Mouse (Mus musculus) right cerebral cortex, postnatal 4 days (tissue): ENCODE measurements around the gene Tec.
"Not testable (repeated sequence)": the region's sequence is repeated elsewhere in the genome, so short reads cannot be mapped to it uniquely, and the experiment has no call there.

Experiments
- DNase-seq: peaks from one replicate; pipeline ENCODE4 v3.0.0-alpha.2; 2022

Tec gene

GRCm38 (mm10) chr5:72818513-72819180 lies 49.6 kb downstream of the Tec start:
- DNase-seq = no peak

DNA sequence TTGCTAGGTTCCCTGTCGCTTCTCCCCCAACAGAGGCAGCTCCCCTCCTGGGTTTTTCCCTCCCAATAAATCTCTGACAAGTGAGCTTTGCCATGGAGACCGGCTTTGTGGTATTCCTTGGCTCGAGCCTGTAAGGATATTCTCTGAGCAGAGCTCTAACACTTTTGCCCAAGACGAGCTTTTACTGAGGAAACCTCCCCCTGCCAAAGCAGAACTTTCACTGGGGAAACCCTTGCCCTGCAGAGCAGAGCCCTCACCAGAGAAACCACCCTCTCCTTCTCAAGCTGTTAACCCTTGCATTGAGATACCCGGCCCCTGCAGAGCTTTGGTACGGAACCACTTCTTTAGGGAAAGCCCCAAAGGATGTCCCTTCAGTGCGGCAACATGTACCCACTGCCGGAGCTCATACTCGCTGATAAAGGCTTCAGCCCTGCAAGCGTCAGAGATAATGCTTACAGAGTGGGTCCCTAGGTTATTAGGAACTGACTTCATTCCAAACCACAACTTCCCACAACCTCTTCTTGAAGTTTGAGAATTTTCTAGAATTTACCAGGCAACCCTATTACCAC lies 50.7 kb downstream of the Tec start:
- DNase-seq = no peak

DNA sequence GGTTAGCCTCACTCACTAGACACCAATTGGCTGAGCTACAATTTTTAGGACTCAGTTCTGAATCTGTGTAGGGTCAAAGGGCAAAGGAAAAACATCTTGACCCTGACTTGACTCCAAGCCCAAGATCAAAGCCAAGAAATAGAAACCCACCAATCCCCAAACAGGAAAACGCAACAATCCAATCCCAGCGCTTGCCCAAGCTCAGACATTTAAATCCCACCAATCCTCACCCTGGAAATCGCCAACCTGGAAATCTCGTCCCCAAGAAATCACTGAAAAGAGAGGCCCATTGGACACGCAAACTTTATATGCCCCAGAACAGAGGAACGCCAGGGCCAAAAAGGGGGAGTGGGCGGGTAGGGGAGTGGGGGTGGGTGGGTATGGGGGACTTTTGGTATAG lies 51.3 kb downstream of the Tec start:
- not testable (repeated sequence) for DNase-seq

GRCm38 (mm10) chr5:72816491-72816890 lies 51.8 kb downstream of the Tec start:
- no peak for DNase-seq

- no peak for DNase-seq
Measured at GRCm38 (mm10) chr5:72816046-72816445, 52.2 kb downstream of the Tec start.

DNA sequence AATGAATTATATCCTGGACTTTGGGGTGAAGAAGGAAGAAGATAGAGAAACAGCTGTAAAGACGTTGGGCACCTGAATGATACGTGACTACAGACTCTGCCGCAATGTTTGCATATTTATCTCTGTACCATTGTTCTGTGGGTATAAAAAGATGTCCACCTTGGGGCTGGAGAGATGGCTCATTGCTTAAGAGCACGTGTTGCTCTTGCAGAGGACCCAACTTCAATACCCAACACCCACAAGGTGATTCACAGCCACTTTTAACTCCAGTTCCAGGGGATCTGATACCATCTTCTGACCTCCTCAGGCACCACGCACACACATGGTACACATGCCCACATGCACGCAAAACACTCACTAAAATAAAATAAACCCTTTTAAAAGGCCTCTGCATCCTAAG lies 52.9 kb downstream of the Tec start:
- no peak for DNase-seq

DNA sequence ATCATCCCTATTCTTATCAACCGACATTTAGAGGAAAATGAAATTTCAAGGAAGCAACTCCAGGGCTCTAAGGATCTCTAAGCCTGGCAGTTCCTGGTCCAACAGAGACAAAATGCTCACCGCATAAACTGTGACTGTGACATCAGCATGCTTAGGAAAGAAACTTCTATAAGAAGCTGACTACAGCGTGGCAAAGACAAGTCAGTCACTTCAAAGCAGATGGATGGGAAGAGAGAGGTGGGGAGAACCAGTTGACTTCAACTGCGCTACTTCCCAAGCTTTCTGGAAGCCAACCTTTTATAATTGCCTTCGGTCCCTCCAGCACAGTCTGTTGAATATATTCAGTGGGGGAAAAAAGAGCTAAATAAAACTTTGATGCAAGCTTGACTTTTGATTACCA lies 54.2 kb downstream of the Tec start:
- DNase-seq = no peak

GRCm38 (mm10) chr5:72812908-72813307 lies 55.4 kb downstream of the Tec start:
- no peak for DNase-seq

DNA sequence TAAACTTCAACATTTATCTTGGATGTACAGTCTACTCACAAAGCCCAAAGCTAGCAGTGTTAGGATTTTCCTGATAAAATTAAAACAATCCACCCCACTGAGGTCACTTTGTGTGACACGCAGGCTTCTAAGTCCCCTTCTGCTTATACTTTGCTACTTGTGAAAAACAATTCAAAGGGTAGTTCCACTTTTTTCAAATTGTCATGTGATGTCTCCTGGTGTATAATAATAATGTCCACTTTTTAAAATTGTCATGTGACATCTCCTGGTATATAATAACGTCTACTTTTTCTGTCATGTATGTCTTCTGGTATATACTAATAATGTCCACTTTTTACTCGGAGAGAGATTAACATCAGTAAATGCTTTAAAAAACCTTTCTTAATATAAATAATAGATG lies 56.0 kb downstream of the Tec start:
- no peak for DNase-seq

DNA sequence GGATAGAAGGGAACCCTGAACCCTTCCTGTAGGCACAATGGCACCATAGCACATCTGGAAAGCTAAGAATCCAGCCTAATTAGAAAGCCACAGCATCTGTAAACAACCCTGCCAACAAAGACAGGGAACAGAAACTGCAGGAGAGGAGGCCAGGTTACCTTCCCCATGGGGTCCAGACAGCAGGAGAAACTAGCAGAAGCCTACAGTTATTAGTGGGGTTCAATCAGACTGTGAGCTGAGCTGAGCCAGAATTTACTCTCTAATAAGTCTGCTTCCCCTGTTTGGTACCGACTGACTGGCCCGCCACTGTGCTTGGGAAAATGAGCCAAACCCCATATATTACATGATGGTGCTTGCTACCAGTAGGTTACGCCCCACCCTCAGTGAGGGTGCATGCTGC lies 56.9 kb downstream of the Tec start:
- no peak for DNase-seq

GRCm38 (mm10) chr5:72810990-72811389 lies 57.3 kb downstream of the Tec start:
- DNase-seq = no peak

GRCm38 (mm10) chr5:72809480-72809879 lies 58.8 kb downstream of the Tec start:
- DNase-seq = no peak

- DNase-seq = peak; percentile 47
Measured at GRCm38 (mm10) chr5:72808456-72809111, 59.7 kb downstream of the Tec start.

DNA sequence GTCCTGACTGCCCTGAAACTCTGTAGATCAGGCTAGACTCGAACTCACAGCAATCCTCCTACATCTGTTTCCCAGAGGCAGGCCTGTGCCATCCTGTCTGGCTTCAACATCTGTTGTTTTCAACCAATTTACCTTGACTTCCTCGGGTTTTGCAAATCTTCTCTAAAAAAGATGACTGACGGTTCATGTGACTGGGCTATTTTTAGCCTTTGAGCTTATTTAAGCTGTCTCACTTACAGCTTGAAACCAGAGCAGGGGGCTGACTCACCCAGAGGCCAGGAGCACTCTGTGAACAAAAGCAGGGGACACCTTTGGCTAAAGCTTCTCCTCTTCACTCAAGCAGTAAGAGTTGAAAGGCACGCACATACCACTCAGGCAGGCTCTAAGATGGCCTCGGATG lies 65.4 kb downstream of the Tec start:
- DNase-seq = no peak

- no peak for DNase-seq
Measured at GRCm38 (mm10) chr5:72798563-72798962, 69.7 kb downstream of the Tec start.

- no peak for DNase-seq
Measured at GRCm38 (mm10) chr5:72796186-72796613, 72.1 kb downstream of the Tec start.

- no peak for DNase-seq
Measured at GRCm38 (mm10) chr5:72793309-72793850, 74.9 kb downstream of the Tec start.

GRCm38 (mm10) chr5:72791789-72792188 lies 76.5 kb downstream of the Tec start:
- no peak for DNase-seq

DNA sequence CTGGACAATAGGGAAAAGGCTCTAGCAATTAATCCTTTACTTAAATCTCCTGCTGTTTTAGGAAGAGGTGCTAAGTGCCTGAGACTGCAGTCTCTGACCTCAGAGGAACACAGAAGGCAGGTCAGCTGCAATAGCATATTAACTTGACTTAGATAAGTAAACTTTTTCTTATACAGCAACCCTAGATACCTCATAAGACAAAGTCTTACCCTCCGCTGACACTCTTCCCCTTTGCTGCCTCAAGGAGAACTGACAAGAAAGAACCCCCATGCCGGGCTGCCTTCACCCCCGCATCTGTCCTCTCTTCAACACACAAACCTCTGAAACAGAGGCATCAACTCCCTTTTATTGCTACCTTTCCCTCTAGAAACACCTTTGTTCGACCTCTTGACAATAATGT lies 76.9 kb downstream of the Tec start:
- DNase-seq = no peak

DNA sequence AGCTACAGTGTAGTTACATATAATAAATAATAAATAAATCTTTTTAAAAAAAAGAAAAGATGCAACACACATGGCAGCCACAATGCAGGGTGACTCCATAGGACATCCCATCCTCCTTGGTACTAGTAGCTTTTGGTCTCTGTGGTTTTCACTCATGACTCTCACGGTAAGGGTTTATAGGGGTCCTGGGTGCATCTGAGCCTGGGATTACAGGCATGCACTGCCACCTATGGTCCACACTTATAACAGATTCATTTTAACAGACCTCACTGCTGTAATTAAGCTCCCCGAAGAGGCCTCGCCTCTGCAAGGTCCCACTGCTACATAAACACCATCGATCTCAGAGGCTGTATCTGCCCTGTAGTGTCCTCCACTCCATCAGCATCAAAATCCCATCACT lies 82.8 kb downstream of the Tec start:
- DNase-seq = no peak

DNA sequence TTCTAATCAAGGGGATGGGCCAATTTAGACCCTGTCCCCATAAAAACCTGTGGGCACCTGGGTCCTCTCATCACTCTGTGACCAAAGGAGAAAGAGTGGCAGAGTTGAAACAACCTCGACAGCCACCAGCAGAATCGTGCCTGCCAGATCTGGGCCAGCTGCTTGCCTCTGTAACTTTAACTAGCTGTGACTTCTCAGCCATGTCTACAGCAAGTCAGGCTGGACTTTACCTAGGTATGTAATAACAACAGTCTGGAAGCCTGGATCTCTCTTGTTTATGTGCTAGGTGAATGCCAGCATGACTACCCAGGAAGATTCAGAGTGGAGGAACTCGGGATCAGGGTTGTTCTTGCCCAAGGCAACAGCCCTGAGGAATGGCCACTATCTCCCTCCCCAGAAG lies 83.6 kb downstream of the Tec start:
- no peak for DNase-seq

GRCm38 (mm10) chr5:72783957-72784356 lies 84.3 kb downstream of the Tec start:
- no peak for DNase-seq

DNA sequence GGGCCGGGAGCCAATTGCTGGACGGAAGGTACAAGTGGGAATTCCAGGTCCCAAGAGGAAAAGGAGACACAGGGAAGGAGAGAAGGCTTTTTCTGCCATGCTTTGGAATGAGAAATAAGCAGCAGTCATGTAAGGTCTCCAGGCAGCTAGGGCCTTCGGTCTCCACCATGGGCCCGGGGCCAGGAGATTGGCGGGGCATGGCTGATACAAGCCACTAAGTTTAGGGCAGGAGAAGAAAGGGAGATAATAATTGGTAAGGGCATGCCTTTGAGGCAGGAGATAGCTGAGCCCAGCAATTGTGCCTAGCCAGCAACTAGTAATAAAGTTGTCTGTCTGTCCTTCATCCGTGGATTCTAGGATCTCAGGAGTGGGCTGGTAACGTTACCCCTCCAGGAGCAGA lies 85.2 kb downstream of the Tec start:
- DNase-seq = no peak

GRCm38 (mm10) chr5:72781776-72782175 lies 86.5 kb downstream of the Tec start:
- no peak for DNase-seq
